Mouse (Mus musculus): Measurements from ENCODE around the gene Plppr1. TPM values are rescaled to one million over a fixed set of nuclear protein-coding genes. Genes with fewer than 3 reads are reported as not detected.
"Not testable (repeated sequence)": the region's sequence is repeated elsewhere in the genome, so short reads cannot be mapped to it uniquely, and the experiment has no call there.

Gene Plppr1
- polyA plus RNA-seq, 2 experiments = 2.8 to 5.0 TPM

- H3K9me3 ChIP-seq (ENCODE audit: control insufficient read depth, low read length); H3K27ac ChIP-seq (replicated peaks; ENCODE audit: low read depth, low read length); H3K36me3 ChIP-seq (ENCODE audit: control insufficient read depth, insufficient read depth, low read length); ATAC-seq (ENCODE audit: low FRiP score, low read depth); H3K4me1 ChIP-seq (ENCODE audit: control insufficient read depth, insufficient read depth, low read length); H3K4me3 ChIP-seq (replicated peaks; ENCODE audit: low read length); H3K4me2 ChIP-seq (replicated peaks; ENCODE audit: low read depth, low read length, severe bottlenecking); DNase-seq (ENCODE audit: low spot score); H3K9ac ChIP-seq (ENCODE audit: low read depth, low read length, severe bottlenecking); H3K27me3 ChIP-seq (ENCODE audit: control insufficient read depth, insufficient read depth, low read length): not testable (repeated sequence)
- WGBS = 46% methylated on average over 1 of the region's 1 CpGs
Measured at GRCm38 (mm10) chr4:49348001-49348400, 288.9 kb downstream of the Plppr1 start.

- 89% methylated on average over 2 of the region's 2 CpGs for WGBS
- DNase-seq (ENCODE audit: low spot score) (no peak), ATAC-seq (ENCODE audit: low FRiP score, low read depth) (no peak)
- H3K9ac ChIP-seq (ENCODE audit: low read depth, low read length, severe bottlenecking) = no peak overlapping the region
- no peak overlapping the region for H3K4me3 ChIP-seq (replicated peaks; ENCODE audit: low read length)
- H3K27me3 ChIP-seq (ENCODE audit: control insufficient read depth, insufficient read depth, low read length) = no peaks in the 10 kb centered on the region
- H3K36me3 ChIP-seq (ENCODE audit: control insufficient read depth, insufficient read depth, low read length) = no peaks in the 10 kb centered on the region
- H3K4me2 ChIP-seq (replicated peaks; ENCODE audit: low read depth, low read length, severe bottlenecking) = no peak overlapping the region
- H3K4me1 ChIP-seq (ENCODE audit: control insufficient read depth, insufficient read depth, low read length) = no peaks in the 10 kb centered on the region
- no peak for TF ChIP-seq POLR2A (IDR thresholded peaks at IDR 0.05; ENCODE audit: borderline replicate concordance, extremely low read depth, insufficient read depth, insufficient read length)
- no peaks in the 10 kb centered on the region for H3K9me3 ChIP-seq (ENCODE audit: control insufficient read depth, low read length)
- H3K27ac ChIP-seq (replicated peaks; ENCODE audit: low read depth, low read length) = no peak overlapping the region
Measured at GRCm38 (mm10) chr4:49348677-49349076, 289.6 kb downstream of the Plppr1 start.

DNA sequence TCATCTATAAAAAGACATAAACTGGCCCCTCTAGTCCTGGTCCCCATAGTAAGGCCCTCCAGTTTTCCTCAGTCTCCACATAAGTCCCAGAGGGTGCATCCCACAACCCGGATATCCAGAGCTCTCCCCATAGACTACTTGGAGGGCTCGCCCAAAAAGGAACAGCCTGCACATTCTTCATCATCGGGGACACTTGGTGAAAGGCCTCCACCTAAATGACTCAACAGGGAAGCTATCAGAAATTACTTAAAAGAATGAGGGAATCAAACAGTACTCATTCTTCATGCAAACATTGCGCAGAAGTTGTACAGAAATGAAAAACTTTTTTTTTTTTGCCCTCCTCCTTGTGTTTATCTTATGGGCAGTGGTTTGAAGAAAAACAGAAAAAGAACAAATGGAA is 291.4 kb downstream of the Plppr1 start:
- 84% methylated on average over 4 of the region's 4 CpGs for WGBS
- H3K27ac ChIP-seq (replicated peaks; ENCODE audit: low read depth, low read length) = no peak overlapping the region
- no peaks in the 10 kb centered on the region for H3K4me1 ChIP-seq (ENCODE audit: control insufficient read depth, insufficient read depth, low read length)
- ATAC-seq (ENCODE audit: low FRiP score, low read depth) (no peak), DNase-seq (ENCODE audit: low spot score) (no peak)
- no peaks in the 10 kb centered on the region for H3K36me3 ChIP-seq (ENCODE audit: control insufficient read depth, insufficient read depth, low read length)
- no peaks in the 10 kb centered on the region for H3K27me3 ChIP-seq (ENCODE audit: control insufficient read depth, insufficient read depth, low read length)
- H3K4me2 ChIP-seq (replicated peaks; ENCODE audit: low read depth, low read length, severe bottlenecking) = no peak overlapping the region
- no peaks in the 10 kb centered on the region for H3K9me3 ChIP-seq (ENCODE audit: control insufficient read depth, low read length)
- no peak overlapping the region for H3K9ac ChIP-seq (ENCODE audit: low read depth, low read length, severe bottlenecking)
- no peak for TF ChIP-seq POLR2A (IDR thresholded peaks at IDR 0.05; ENCODE audit: borderline replicate concordance, extremely low read depth, insufficient read depth, insufficient read length)
- no peak overlapping the region for H3K4me3 ChIP-seq (replicated peaks; ENCODE audit: low read length)

DNA sequence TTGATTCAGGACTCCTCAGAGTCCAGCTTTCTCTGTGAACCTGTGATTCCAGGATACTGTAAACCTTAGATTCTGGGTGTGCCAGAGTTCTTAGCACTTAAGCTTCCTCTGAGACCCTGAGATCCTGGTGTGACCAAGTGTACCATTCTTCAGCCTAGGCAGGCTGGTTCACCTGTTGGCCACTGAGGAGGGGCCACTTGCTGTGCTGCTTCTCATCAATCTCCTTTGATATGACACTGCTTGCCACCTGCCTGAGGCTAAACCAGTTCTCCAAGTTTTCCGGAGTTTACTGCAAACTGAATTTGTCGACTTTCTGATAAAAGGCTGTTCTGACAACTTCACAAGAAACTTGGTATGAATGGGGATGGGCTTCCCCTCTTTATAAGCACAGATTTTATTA is 298.0 kb downstream of the Plppr1 start:
- H3K9me3 ChIP-seq (ENCODE audit: control insufficient read depth, low read length) = no peaks in the 10 kb centered on the region
- no peaks in the 10 kb centered on the region for H3K27me3 ChIP-seq (ENCODE audit: control insufficient read depth, insufficient read depth, low read length)
- ATAC-seq (ENCODE audit: low FRiP score, low read depth) (no peak), DNase-seq (ENCODE audit: low spot score) (peak; percentile 6)
- H3K36me3 ChIP-seq (ENCODE audit: control insufficient read depth, insufficient read depth, low read length) = no peaks in the 10 kb centered on the region
- no peak overlapping the region for H3K27ac ChIP-seq (replicated peaks; ENCODE audit: low read depth, low read length)
- no peak overlapping the region for H3K4me3 ChIP-seq (replicated peaks; ENCODE audit: low read length)
- no peak overlapping the region for H3K4me2 ChIP-seq (replicated peaks; ENCODE audit: low read depth, low read length, severe bottlenecking)
- H3K9ac ChIP-seq (ENCODE audit: low read depth, low read length, severe bottlenecking) = no peak overlapping the region
- TF ChIP-seq POLR2A (IDR thresholded peaks at IDR 0.05; ENCODE audit: borderline replicate concordance, extremely low read depth, insufficient read depth, insufficient read length) = no peak
- H3K4me1 ChIP-seq (ENCODE audit: control insufficient read depth, insufficient read depth, low read length) = no peaks in the 10 kb centered on the region
- WGBS = 54% methylated on average over 2 of the region's 2 CpGs

- H3K27me3 ChIP-seq (ENCODE audit: control insufficient read depth, insufficient read depth, low read length); H3K27ac ChIP-seq (replicated peaks; ENCODE audit: low read depth, low read length); H3K36me3 ChIP-seq (ENCODE audit: control insufficient read depth, insufficient read depth, low read length); H3K4me3 ChIP-seq (replicated peaks; ENCODE audit: low read length); H3K4me1 ChIP-seq (ENCODE audit: control insufficient read depth, insufficient read depth, low read length); DNase-seq (ENCODE audit: low spot score); H3K4me2 ChIP-seq (replicated peaks; ENCODE audit: low read depth, low read length, severe bottlenecking); ATAC-seq (ENCODE audit: low FRiP score, low read depth); H3K9ac ChIP-seq (ENCODE audit: low read depth, low read length, severe bottlenecking); H3K9me3 ChIP-seq (ENCODE audit: control insufficient read depth, low read length): not testable (repeated sequence)
- WGBS = 91% methylated on average over 3 of the region's 3 CpGs
Measured at GRCm38 (mm10) chr4:49368046-49368445, 309.0 kb downstream of the Plppr1 start.

DNA sequence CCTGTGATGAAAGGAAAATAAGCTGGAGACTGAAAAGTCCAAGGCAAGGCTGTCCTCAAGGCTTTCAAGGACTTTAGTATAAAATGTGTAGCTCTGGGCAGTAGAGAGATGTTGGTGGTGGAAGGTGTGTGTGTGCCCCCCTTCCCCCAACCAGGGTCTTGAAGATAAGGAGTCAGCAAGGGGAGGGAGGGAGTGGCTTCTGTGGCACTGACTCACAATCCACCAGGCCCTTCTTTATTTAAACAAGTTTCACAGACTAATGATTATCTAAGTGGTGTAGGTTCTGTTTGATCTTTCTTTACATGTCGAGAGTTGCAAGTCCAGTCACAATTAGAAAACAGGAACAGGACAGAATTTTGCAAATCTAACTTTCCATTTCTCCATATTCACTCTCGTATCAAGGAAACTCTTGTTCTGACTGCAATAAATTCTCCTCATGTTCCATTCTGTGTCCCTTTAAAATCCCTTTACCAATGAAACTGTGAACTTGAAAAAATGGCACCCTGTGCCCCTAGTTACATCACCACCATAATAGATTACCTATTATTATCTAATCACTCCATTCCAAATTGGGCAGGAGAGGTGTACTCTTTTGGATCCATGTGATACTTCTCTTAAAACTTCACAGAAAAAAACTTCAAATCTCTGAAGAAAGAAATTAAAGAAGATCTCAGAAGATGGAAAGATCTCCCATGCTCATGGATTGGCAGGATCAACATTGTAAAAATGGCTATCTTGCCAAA is 324.7 kb downstream of the Plppr1 start:
- ATAC-seq (ENCODE audit: low FRiP score, low read depth); H3K36me3 ChIP-seq (ENCODE audit: control insufficient read depth, insufficient read depth, low read length); H3K27me3 ChIP-seq (ENCODE audit: control insufficient read depth, insufficient read depth, low read length); H3K9ac ChIP-seq (ENCODE audit: low read depth, low read length, severe bottlenecking); H3K27ac ChIP-seq (replicated peaks; ENCODE audit: low read depth, low read length); H3K9me3 ChIP-seq (ENCODE audit: control insufficient read depth, low read length); H3K4me3 ChIP-seq (replicated peaks; ENCODE audit: low read length); H3K4me1 ChIP-seq (ENCODE audit: control insufficient read depth, insufficient read depth, low read length); DNase-seq (ENCODE audit: low spot score); H3K4me2 ChIP-seq (replicated peaks; ENCODE audit: low read depth, low read length, severe bottlenecking): not testable (repeated sequence)
- WGBS = 52% methylated on average over 1 of the region's 2 CpGs

Data from limb, embryonic 14.5 days (tissue).